Mouse (Mus musculus): ENCODE results near the gene Nploc4.
A peak's percentile ranks its signal among the peaks of the same experiment; 100 is the strongest.
"Not testable (repeated sequence)": the region's sequence is repeated elsewhere in the genome, so short reads cannot be mapped to it uniquely, and the experiment has no call there.

Gene Nploc4

GRCm38 (mm10) chr11:120442344-120442743 lies 4.8 kb upstream of the Nploc4 start, which contains the start of gene Tspan10:
Gene Tspan10, plus strand, starts transcription at chr11:120442644.
- DNase-seq: no peak

GRCm38 (mm10) chr11:120437857-120438385 lies 413 bp upstream of the Nploc4 start:
- DNase-seq: no peak

GRCm38 (mm10) chr11:120426727-120427126 lies 10.8 kb downstream of the Nploc4 start:
- no peak for DNase-seq

- DNase-seq: no peak
Measured at GRCm38 (mm10) chr11:120423569-120424295, 13.8 kb downstream of the Nploc4 start.

GRCm38 (mm10) chr11:120422651-120423568 lies 14.6 kb downstream of the Nploc4 start:
- no peak for DNase-seq

GRCm38 (mm10) chr11:120418592-120418991 lies 18.9 kb downstream of the Nploc4 start:
- DNase-seq: no peak

GRCm38 (mm10) chr11:120417852-120418251 lies 19.7 kb downstream of the Nploc4 start:
- DNase-seq: no peak

- DNase-seq: not testable (repeated sequence)
Measured at GRCm38 (mm10) chr11:120413621-120414020, 23.9 kb downstream of the Nploc4 start.

- no peak for DNase-seq
Measured at GRCm38 (mm10) chr11:120406445-120406844, 31.1 kb downstream of the Nploc4 start.

- no peak for DNase-seq
Measured at GRCm38 (mm10) chr11:120405867-120406266, 31.6 kb downstream of the Nploc4 start.

GRCm38 (mm10) chr11:120404814-120405213 lies 32.7 kb downstream of the Nploc4 start:
- DNase-seq: no peak

- DNase-seq: no peak
Measured at GRCm38 (mm10) chr11:120399319-120399718, 38.2 kb downstream of the Nploc4 start.

GRCm38 (mm10) chr11:120397602-120398001 lies 39.9 kb downstream of the Nploc4 start:
- peak; percentile 76 for DNase-seq

- DNase-seq: peak; percentile 85
Measured at GRCm38 (mm10) chr11:120395661-120396060, 41.8 kb downstream of the Nploc4 start.

- DNase-seq: no peak
Measured at GRCm38 (mm10) chr11:120388580-120388979, 48.9 kb downstream of the Nploc4 start.

- peak; percentile 89 for DNase-seq
Measured at GRCm38 (mm10) chr11:120387157-120387556, 50.4 kb downstream of the Nploc4 start.

- DNase-seq: peak; percentile 94
Measured at GRCm38 (mm10) chr11:120386632-120387031, 50.9 kb downstream of the Nploc4 start.

GRCm38 (mm10) chr11:120382509-120382908 lies 55.0 kb downstream of the Nploc4 start:
- DNase-seq: peak; percentile 97

GRCm38 (mm10) chr11:120381157-120381556 lies 56.4 kb downstream of the Nploc4 start:
- peak; percentile 83 for DNase-seq

- peak; percentile 92 for DNase-seq
Measured at GRCm38 (mm10) chr11:120380271-120380670, 57.2 kb downstream of the Nploc4 start.

- peak; percentile 99 for DNase-seq
Measured at GRCm38 (mm10) chr11:120378611-120379540, 58.6 kb downstream of the Nploc4 start, which contains the start of gene Faap100. Gene Faap100, minus strand, starts transcription at chr11:120378764.

GRCm38 (mm10) chr11:120378031-120378610 lies 59.4 kb downstream of the Nploc4 start:
- peak; percentile 97 for DNase-seq

All from heart, adult 11 months (tissue).